Mouse (Mus musculus): ENCODE measurements at regions not wholly inside any gene's neighbourhood (a gene's known extent, or its start where the extent isn't known, plus 50 kb on each side); places are given as distances from the start of the nearest gene placed in this dataset.
"Not testable (repeated sequence)": the region's sequence is repeated elsewhere in the genome, so short reads cannot be mapped to it uniquely, and the experiment has no call there.

- not testable (repeated sequence) for H3K27me3 ChIP-seq; H3K36me3 ChIP-seq (ENCODE audit: poor library complexity, severe bottlenecking); H3K4me2 ChIP-seq; H3K4me1 ChIP-seq; H3K9me3 ChIP-seq (replicated peaks); H3K9ac ChIP-seq; H3K4me3 ChIP-seq; H3K27ac ChIP-seq; ATAC-seq
- 90% methylated on average over 2 of the region's 2 CpGs for WGBS
Observed at GRCm38 (mm10) chr1:14688041-14688440, 1405.1 kb downstream of the 4930444P10Rik start.

DNA sequence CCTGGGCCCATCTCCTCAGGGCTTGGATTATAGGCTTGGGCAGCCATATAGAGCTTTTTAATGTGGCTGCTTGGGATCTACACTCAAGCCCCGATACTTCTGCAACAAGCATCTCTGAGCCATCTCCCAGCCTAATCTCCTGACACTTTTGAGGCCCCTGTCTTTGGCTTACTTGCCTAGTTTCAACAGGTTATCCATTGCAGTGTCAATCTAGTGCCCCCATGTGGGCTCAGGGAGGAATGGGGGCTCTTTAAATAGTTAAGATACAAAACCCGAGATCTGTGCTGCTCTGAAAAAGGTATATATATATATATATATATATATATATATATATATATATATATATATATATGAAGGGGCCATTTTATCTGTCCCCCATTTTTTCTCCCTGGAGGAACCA, 1407.0 kb downstream of the 4930444P10Rik start:
- no peak overlapping the region for H3K4me2 ChIP-seq
- H3K9ac ChIP-seq = no peak overlapping the region
- H3K9me3 ChIP-seq (replicated peaks) = no peaks in the 10 kb centered on the region
- H3K27ac ChIP-seq = no peak overlapping the region
- H3K4me3 ChIP-seq = no peak overlapping the region
- no peaks in the 10 kb centered on the region for H3K4me1 ChIP-seq
- WGBS = 65% methylated on average over 2 of the region's 2 CpGs
- ATAC-seq = no peak
- H3K36me3 ChIP-seq (ENCODE audit: poor library complexity, severe bottlenecking) = no peaks in the 10 kb centered on the region
- H3K27me3 ChIP-seq = no peaks in the 10 kb centered on the region

DNA sequence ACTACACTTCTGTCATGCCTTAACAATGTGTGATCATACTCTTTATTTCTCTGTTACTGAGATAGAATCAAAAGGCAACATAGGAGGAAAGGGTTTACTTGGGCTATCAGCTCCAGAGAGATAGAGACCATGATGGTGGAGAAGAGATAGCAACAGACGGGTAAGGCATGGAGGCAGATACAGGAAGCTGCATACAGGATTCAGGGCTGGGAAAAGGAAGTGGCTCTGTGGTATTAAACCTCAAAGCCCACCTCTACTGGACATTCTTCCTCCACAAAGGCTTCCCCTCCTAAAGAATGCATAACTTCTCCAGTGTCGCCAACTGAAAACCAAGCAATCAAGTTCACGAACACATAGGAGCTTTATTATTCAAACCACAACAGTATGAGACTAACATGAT, 1412.7 kb downstream of the 4930444P10Rik start:
- ATAC-seq = no peak
- Histone ChIP-seq H3K36me3 (ENCODE audit: poor library complexity, severe bottlenecking) (no peaks in the 10 kb centered on the region), H3K4me3 (no peak overlapping the region), H3K9me3 (replicated peaks) (no peaks in the 10 kb centered on the region), H3K27me3 (no peaks in the 10 kb centered on the region), H3K27ac (no peak overlapping the region), H3K4me2 (no peak overlapping the region), H3K4me1 (no peaks in the 10 kb centered on the region), H3K9ac (no peak overlapping the region)
- 93% methylated on average over 3 of the region's 3 CpGs for WGBS

DNA sequence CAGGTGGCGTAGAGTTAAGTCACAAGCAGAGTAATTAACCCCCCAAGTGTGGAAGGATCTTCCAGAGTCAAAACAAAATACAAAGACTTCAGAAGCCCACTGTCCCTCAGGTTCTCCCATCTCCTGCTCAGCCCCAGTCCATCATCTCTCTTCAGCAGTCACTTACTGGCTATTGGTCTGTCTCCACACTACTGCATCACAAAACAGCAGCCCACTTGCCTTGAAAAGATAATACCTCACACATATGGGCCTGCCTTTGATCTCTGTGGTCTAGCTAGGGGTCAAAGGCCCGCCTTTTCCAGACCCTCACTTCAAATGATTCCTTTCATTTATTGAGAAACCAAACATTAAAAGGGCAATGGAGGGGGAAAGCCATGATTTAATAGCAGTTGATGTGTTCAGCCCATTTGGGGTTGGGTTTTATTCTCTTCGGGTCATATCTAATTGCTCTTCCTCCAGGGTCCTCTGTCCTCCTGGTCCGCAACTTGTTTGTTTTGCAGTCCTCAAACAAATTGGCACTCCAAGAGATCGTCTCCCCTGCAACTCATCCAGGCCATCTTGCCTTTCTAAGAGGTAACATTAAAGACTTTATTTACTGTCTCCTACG, 1420.6 kb downstream of the 4930444P10Rik start:
- Histone ChIP-seq H3K9ac (no peak overlapping the region), H3K27me3 (no peaks in the 10 kb centered on the region), H3K4me3 (no peak overlapping the region), H3K4me2 (no peak overlapping the region), H3K27ac (no peak overlapping the region), H3K4me1 (no peaks in the 10 kb centered on the region), H3K36me3 (ENCODE audit: poor library complexity, severe bottlenecking) (no peaks in the 10 kb centered on the region), H3K9me3 (replicated peaks) (no peaks in the 10 kb centered on the region)
- ATAC-seq = no peak
- WGBS = 56% methylated on average over 6 of the region's 6 CpGs

DNA sequence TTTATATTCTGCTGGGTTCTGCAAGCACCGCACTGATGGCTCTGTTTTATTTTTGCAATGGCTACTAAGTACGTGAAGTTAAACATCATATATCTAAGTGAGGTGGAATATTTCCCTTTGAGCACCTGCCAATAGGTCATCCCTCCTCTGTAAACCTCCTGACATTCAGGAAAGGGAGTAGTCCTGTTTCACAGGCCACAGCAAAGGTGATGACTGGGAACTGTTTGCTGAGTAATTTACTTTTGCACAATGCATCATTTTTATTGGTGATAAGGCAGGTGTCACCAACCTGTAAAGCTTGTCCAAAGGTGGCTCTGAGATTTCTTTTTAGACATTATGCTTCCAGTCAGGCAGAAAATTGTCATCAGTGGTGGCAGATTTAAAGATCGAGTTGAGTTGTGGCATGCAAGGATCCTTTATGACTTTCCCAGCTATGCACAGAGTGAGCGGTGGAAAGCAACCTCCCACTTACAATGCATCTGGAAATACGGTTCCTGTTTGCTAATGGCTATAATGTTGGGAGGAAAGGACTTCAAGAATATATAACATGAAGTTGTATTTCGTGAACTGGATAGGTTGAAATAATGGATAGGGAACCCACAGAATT, 1430.3 kb downstream of the 4930444P10Rik start:
- WGBS = 84% methylated on average over 6 of the region's 6 CpGs
- H3K4me1 ChIP-seq = no peaks in the 10 kb centered on the region
- H3K27me3 ChIP-seq = no peaks in the 10 kb centered on the region
- no peak overlapping the region for H3K27ac ChIP-seq
- no peaks in the 10 kb centered on the region for H3K36me3 ChIP-seq (ENCODE audit: poor library complexity, severe bottlenecking)
- H3K4me3 ChIP-seq = no peak overlapping the region
- no peak overlapping the region for H3K4me2 ChIP-seq
- no peak for ATAC-seq
- H3K9me3 ChIP-seq (replicated peaks) = no peaks in the 10 kb centered on the region
- no peak overlapping the region for H3K9ac ChIP-seq

- no peak overlapping the region for H3K9ac ChIP-seq
- H3K36me3 ChIP-seq (ENCODE audit: poor library complexity, severe bottlenecking) = no peaks in the 10 kb centered on the region
- H3K9me3 ChIP-seq (replicated peaks) = no peaks in the 10 kb centered on the region
- H3K27me3 ChIP-seq = no peaks in the 10 kb centered on the region
- H3K4me3 ChIP-seq = no peak overlapping the region
- no peak overlapping the region for H3K27ac ChIP-seq
- WGBS = 77% methylated on average over 2 of the region's 2 CpGs
- H3K4me1 ChIP-seq = no peaks in the 10 kb centered on the region
- no peak overlapping the region for H3K4me2 ChIP-seq
- no peak for ATAC-seq
Observed at GRCm38 (mm10) chr1:14661854-14662253, 1431.3 kb downstream of the 4930444P10Rik start.

DNA sequence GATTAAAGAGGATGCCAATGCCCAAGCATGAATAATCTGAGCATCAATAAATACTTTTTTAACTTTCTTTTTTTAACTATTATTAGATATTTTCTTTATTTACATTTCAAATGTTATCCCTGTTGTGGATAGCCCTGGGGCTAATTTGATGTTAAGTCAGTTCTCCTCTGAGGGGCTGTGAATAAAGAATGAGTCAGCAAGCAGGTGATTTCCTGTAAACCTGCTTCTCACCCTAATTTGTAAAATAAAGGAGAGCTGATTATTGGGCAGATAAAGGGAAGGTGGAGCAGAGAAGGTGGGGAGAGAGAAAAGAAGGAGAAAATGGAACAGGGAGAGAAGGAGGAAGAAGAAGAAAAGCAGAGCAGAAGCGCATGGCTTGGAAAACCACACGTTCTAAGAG, 1442.8 kb downstream of the 4930444P10Rik start:
- H3K27me3 ChIP-seq = no peaks in the 10 kb centered on the region
- ATAC-seq = no peak
- WGBS = 68% methylated on average over 2 of the region's 2 CpGs
- no peak overlapping the region for H3K4me3 ChIP-seq
- no peaks in the 10 kb centered on the region for H3K4me1 ChIP-seq
- H3K4me2 ChIP-seq = no peak overlapping the region
- no peaks in the 10 kb centered on the region for H3K36me3 ChIP-seq (ENCODE audit: poor library complexity, severe bottlenecking)
- H3K9me3 ChIP-seq (replicated peaks) = no peaks in the 10 kb centered on the region
- no peak overlapping the region for H3K27ac ChIP-seq
- no peak overlapping the region for H3K9ac ChIP-seq

DNA sequence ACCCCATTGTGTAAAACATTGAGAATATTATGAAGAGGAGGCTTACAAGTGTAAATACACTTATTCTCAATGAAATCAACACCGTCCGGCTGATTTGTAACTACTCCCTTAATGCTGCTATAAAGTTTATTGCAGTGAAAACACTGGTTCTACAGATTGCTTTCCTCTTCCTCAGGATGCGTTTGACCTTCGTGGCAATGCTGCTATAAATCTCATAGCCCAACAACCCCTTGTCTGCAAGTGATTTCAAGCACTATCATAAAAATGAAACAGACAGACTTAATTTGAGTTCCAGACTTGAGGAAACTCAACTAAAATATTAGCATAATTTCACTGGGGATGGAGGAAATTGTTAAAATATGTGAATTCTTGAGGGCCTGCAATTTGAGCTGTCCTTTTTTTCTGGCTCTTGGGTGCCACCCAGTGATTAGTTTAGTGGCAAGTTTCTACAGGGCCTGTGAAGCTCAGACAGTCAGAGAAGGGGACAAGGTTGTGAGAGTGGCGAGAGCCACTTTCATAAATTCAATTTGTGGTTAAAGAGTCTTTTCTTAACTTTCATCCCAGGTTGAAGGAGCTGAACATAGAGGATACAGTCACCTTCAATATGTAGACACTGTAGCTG, 1457.4 kb downstream of the 4930444P10Rik start:
- H3K9ac ChIP-seq = no peak overlapping the region
- H3K9me3 ChIP-seq (replicated peaks) = no peaks in the 10 kb centered on the region
- 85% methylated on average over 5 of the region's 5 CpGs for WGBS
- H3K4me1 ChIP-seq = no peaks in the 10 kb centered on the region
- ATAC-seq = peak; percentile 58; the same call in 1 of the 2 replicates
- H3K27me3 ChIP-seq = no peaks in the 10 kb centered on the region
- H3K4me2 ChIP-seq = no peak overlapping the region
- H3K4me3 ChIP-seq = no peak overlapping the region
- H3K36me3 ChIP-seq (ENCODE audit: poor library complexity, severe bottlenecking) = no peaks in the 10 kb centered on the region
- no peak overlapping the region for H3K27ac ChIP-seq

DNA sequence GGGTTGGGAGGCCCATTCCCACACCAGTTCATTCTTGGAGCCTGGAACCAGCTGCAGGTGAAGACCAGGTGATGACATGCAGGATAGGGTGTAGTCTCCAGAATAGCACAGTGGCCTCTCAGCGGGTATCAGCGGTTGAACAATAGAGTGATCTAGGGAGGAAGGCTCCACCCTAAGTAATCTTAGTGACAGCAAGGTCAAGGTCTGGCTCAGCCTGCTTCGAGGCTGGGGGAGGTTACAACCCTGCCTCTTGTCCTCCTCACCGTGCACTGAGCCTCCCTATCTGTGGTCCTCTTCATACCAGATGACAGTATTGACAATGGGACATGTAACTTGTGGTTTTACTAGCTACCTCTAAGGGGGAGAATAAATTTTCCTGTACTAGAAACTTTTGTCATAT, 1461.1 kb downstream of the 4930444P10Rik start:
- Histone ChIP-seq H3K27ac (no peak overlapping the region), H3K4me3 (no peak overlapping the region), H3K36me3 (ENCODE audit: poor library complexity, severe bottlenecking) (no peaks in the 10 kb centered on the region), H3K27me3 (no peaks in the 10 kb centered on the region), H3K9ac (no peak overlapping the region), H3K4me1 (no peaks in the 10 kb centered on the region), H3K9me3 (replicated peaks) (no peaks in the 10 kb centered on the region), H3K4me2 (no peak overlapping the region)
- ATAC-seq = no peak
- 30% methylated on average over 4 of the region's 4 CpGs for WGBS

GRCm38 (mm10) chr1:14627204-14627603, 1465.9 kb downstream of the 4930444P10Rik start:
- Histone ChIP-seq H3K27ac (no peak overlapping the region), H3K27me3 (no peaks in the 10 kb centered on the region), H3K9me3 (replicated peaks) (no peaks in the 10 kb centered on the region), H3K9ac (no peak overlapping the region), H3K4me1 (no peaks in the 10 kb centered on the region), H3K4me3 (no peak overlapping the region), H3K36me3 (ENCODE audit: poor library complexity, severe bottlenecking) (no peaks in the 10 kb centered on the region), H3K4me2 (no peak overlapping the region)
- ATAC-seq = no peak
- 60% methylated on average over 6 of the region's 6 CpGs for WGBS

GRCm38 (mm10) chr1:14626685-14627084, 1466.4 kb downstream of the 4930444P10Rik start:
- Histone ChIP-seq H3K9me3 (replicated peaks) (no peaks in the 10 kb centered on the region), H3K27me3 (no peaks in the 10 kb centered on the region), H3K9ac (no peak overlapping the region), H3K27ac (no peak overlapping the region), H3K4me2 (no peak overlapping the region), H3K4me1 (no peaks in the 10 kb centered on the region), H3K4me3 (no peak overlapping the region), H3K36me3 (ENCODE audit: poor library complexity, severe bottlenecking) (no peaks in the 10 kb centered on the region)
- ATAC-seq = peak; percentile 51; the same call in 1 of the 2 replicates
- WGBS = 62% methylated on average over 4 of the region's 4 CpGs

DNA sequence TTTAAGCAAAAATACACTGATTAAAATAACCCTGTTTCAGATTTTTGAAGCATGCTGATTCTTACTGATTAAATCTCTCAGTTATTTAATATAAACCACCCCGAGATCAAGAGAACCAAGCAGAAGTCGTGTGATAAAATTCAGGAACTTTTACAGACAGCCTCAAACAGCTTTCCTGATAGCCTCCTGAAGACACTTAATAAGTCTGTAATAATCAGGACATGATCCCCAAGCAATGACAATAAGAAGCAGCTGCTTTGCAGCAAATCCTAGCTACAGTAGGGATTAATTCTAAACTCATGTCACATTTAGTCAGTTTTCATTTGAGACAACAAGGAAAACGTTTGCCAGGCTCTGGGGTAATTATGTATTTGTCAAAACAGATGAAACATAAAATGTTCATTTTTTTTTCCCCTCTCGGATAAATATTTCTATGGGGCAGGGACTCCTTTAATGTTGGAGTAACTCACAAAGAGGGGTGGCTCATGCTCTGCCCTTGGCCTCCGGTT, 1472.1 kb downstream of the 4930444P10Rik start:
- Histone ChIP-seq H3K4me3 (no peak overlapping the region), H3K4me1 (no peaks in the 10 kb centered on the region), H3K4me2 (no peak overlapping the region), H3K9ac (no peak overlapping the region), H3K27me3 (no peaks in the 10 kb centered on the region), H3K36me3 (ENCODE audit: poor library complexity, severe bottlenecking) (no peaks in the 10 kb centered on the region), H3K9me3 (replicated peaks) (no peaks in the 10 kb centered on the region), H3K27ac (no peak overlapping the region)
- ATAC-seq = no peak
- WGBS = 74% methylated on average over 5 of the region's 5 CpGs
